In genomic region chr17:4993840-4994503, GRCm38 (mm10) we compare ENCODE assay signal across 8 mouse cellular contexts. TPM values are rescaled to one million over a fixed set of nuclear protein-coding genes. Genes with fewer than 3 reads are reported as not detected.
A peak's percentile ranks its signal among the peaks of the same experiment; 100 is the strongest.
DNase-seq lines count a peak whose midpoint lies in the region; ATAC-seq and TF ChIP-seq lines count a peak whose summit lies in the region.

TSS of gene Arid1b (plus strand) at chr17:4994332.

- peak within 1 kb of the TSS; percentile 82 for H3ac ChIP-seq in myocyte (ENCODE audit: control insufficient read depth, insufficient read length)

- peak within 1 kb of the TSS; percentile 100 for H3K27ac ChIP-seq in embryonic facial prominence, embryonic 15.5 days (replicated peaks)
- H3K27ac ChIP-seq in liver, embryonic 11.5 days (ENCODE audit: low read depth, low read length) = peak within 1 kb of the TSS; percentile 99

- H3K4me3 ChIP-seq in embryonic facial prominence, embryonic 15.5 days (replicated peaks) = peak within 1 kb of the TSS; percentile 86
- H3K4me3 ChIP-seq in liver, embryonic 11.5 days (ENCODE audit: low read depth, low read length) = peak within 1 kb of the TSS; percentile 97
- peak within 1 kb of the TSS; percentile 56 for H3K4me3 ChIP-seq in myocyte

- TF ChIP-seq POLR2A in myocyte (IDR thresholded peaks at IDR 0.05; ENCODE audit: insufficient read length, low read depth) = peak; percentile 49

- WGBS in embryonic facial prominence, embryonic 15.5 days = under 1% methylated on average over 58 of the region's 58 CpGs
- under 1% methylated on average over 57 of the region's 58 CpGs for WGBS in liver, embryonic 11.5 days

- H3K9me3 ChIP-seq in embryonic facial prominence, embryonic 15.5 days (replicated peaks) = no peaks in the 10 kb centered on the region
- no peaks in the 10 kb centered on the region for H3K9me3 ChIP-seq in liver, embryonic 11.5 days (ENCODE audit: control insufficient read depth, low read length)

- H3K27me3 ChIP-seq in embryonic facial prominence, embryonic 15.5 days = no peaks in the 10 kb centered on the region
- H3K27me3 ChIP-seq in liver, embryonic 11.5 days (replicated peaks; ENCODE audit: control insufficient read depth, insufficient read depth, low read length) = no peaks in the 10 kb centered on the region
- H3K27me3 ChIP-seq in myocyte (ENCODE audit: control insufficient read depth, insufficient read depth, insufficient read length) = no peaks in the 10 kb centered on the region

- peak; percentile 85 for DNase-seq in B cell, adult 2 months
- peak; percentile 47 to 66 for DNase-seq in adrenal gland, postnatal 4 days (ENCODE audit: low spot score in 2 of 2)
- DNase-seq in heart, adult 9 months (ENCODE audit: low spot score in 2 of 2) = peak; percentile 77 to 82
- peak; percentile 85 for DNase-seq in kidney, adult 9 months
- DNase-seq in liver, embryonic 11.5 days (ENCODE audit: low spot score) = peak; percentile 90
- DNase-seq in spleen, postnatal 4 days (ENCODE audit: low spot score in 2 of 2) = peak; percentile 84 to 92

- peak within 1 kb of the TSS; percentile 55 for H3K4me2 ChIP-seq in embryonic facial prominence, embryonic 15.5 days (replicated peaks)
- peak within 1 kb of the TSS; percentile 74 for H3K4me2 ChIP-seq in liver, embryonic 11.5 days
- peak within 1 kb of the TSS; percentile 95 for H3K4me2 ChIP-seq in myocyte (ENCODE audit: low read depth)

- H3K9ac ChIP-seq in embryonic facial prominence, embryonic 15.5 days = peak within 1 kb of the TSS; percentile 97
- peak within 1 kb of the TSS; percentile 99 for H3K9ac ChIP-seq in liver, embryonic 11.5 days (ENCODE audit: low read depth, low read length)

- peaks cover 24% of the 10 kb centered on the region for H3K79me2 ChIP-seq in myocyte (ENCODE audit: control insufficient read depth, insufficient read depth)

- H3K4me1 ChIP-seq in embryonic facial prominence, embryonic 15.5 days = peaks cover 15% of the 10 kb centered on the region; the same call in 1 of the 2 replicates
- H3K4me1 ChIP-seq in liver, embryonic 11.5 days (replicated peaks; ENCODE audit: control insufficient read depth, insufficient read depth, low read length) = peaks cover 10% of the 10 kb centered on the region

- H3K36me3 ChIP-seq in embryonic facial prominence, embryonic 15.5 days = no peaks in the 10 kb centered on the region
- no peaks in the 10 kb centered on the region for H3K36me3 ChIP-seq in liver, embryonic 11.5 days (ENCODE audit: control insufficient read depth, insufficient read depth, low read length)
- no peaks in the 10 kb centered on the region for H3K36me3 ChIP-seq in myocyte (ENCODE audit: control insufficient read depth, insufficient read depth)

- ATAC-seq in embryonic facial prominence, embryonic 15.5 days (ENCODE audit: insufficient number of reproducible peaks, low FRiP score, low TSS enrichment, low read depth) = peak; percentile 83
- peak; percentile 76 for ATAC-seq in liver, embryonic 11.5 days (replicated peaks; ENCODE audit: low FRiP score)

TF ChIP-seq in myocyte, 11 proteins besides CTCF, POLR2A, EP300 and RAD21:
- TF ChIP-seq SRF (IDR thresholded peaks at IDR 0.05; ENCODE audit: control insufficient read depth, insufficient read length, low read depth) (no peak), TCF3 (IDR thresholded peaks at IDR 0.05; ENCODE audit: insufficient read length, low read depth) (no peak), MYOD1 (IDR thresholded peaks at IDR 0.05; ENCODE audit: control insufficient read depth in 1 of 3, insufficient read length in 2 of 3, low read depth in 2 of 3) (peak in 1 of 3 experiments; percentile 8), MYOG (IDR thresholded peaks at IDR 0.05; ENCODE audit: control insufficient read depth in 1 of 3, insufficient read depth in 1 of 3, insufficient read length in 2 of 3, low read depth in 2 of 3) (peak in 1 of 3 experiments; percentile 30), POLR2AphosphoS2 (IDR thresholded peaks at IDR 0.05; ENCODE audit: insufficient read length, low read depth) (peak; percentile 70), MAX (IDR thresholded peaks at IDR 0.05; ENCODE audit: low read depth) (no peak)
TF ChIP-seq in myocyte: peak in this region for 3.

RNA-seq across cellular contexts. Expression of gene Arid1b, which starts in this region (rescaled TPM):
- 100 to 1,000 TPM in 1 of 2 experiments, 10 to 100 TPM in 1; 92.8 to 107 TPM for total RNA-seq in adrenal gland, postnatal 4 days (2021)
- 11.4 and 12.2 TPM in 2 replicates for polyA plus RNA-seq in embryonic facial prominence, embryonic 15.5 days (2015; fragmentation: Nextera tagmentation; extraction: Ambion mirVana)
- polyA plus RNA-seq in liver, embryonic 11.5 days (2014; fragmentation: Nextera tagmentation; extraction: Ambion mirVana) = 8.1 and 9.1 TPM in 2 replicates
- 10.9 TPM for polyA plus RNA-seq in myocyte (2012; fragmentation: generic; extraction: Trizol)

Comparison
In these comparisons a context has a peak if more than half of its experiments do, and no peak if none do; other contexts are left out.
1. Peak in every context shown above with its lines: DNase-seq, ATAC-seq, H3K4me3 ChIP-seq and H3K27ac ChIP-seq.